Mouse (Mus musculus) myocyte (in vitro differentiated cells): ENCODE data around the gene Zbtb38. TPM values are rescaled to one million over a fixed set of nuclear protein-coding genes. Genes with fewer than 3 reads are reported as not detected.

Source experiments
- H3K27me3 ChIP-seq: one replicate; pipeline ENCODE4 v1.6.1; 2011; ENCODE audit not compliant: control insufficient read depth, insufficient read depth, insufficient read length
- H3K36me3 ChIP-seq: one replicate; pipeline ENCODE4 v1.6.1; 2011; ENCODE audit not compliant: control insufficient read depth, insufficient read depth
- H3K4me2 ChIP-seq: one replicate; pipeline ENCODE4 v1.6.1; 2011; ENCODE audit warnings: low read depth, control low read depth
- H3K4me3 ChIP-seq: one replicate; pipeline ENCODE4 v1.5.1; 2011; ENCODE audit warnings: mild to moderate bottlenecking, control low read depth, moderate library complexity
- H3K79me2 ChIP-seq: one replicate; pipeline ENCODE4 v1.6.1; 2011; ENCODE audit not compliant: control insufficient read depth, insufficient read depth
- H3ac ChIP-seq: one replicate; pipeline ENCODE4 v1.6.1; 2011; ENCODE audit not compliant: control insufficient read depth, insufficient read length
- CEBPB ChIP-seq: IDR thresholded peaks from 2 replicates; pipeline ENCODE4 v1.6.1; 2011; ENCODE audit warnings: mild to moderate bottlenecking, moderate library complexity; ENCODE audit not compliant: poor library complexity, insufficient read depth, severe bottlenecking
- E2F4 ChIP-seq: IDR thresholded peaks from one replicate; pipeline ENCODE4 v1.6.1; 2011; ENCODE audit warnings: mild to moderate bottlenecking, control low read depth, moderate library complexity; ENCODE audit not compliant: insufficient read depth
- MAX ChIP-seq: IDR thresholded peaks from one replicate; pipeline ENCODE4 v1.6.1; 2011; ENCODE audit warnings: low read depth, mild to moderate bottlenecking, control low read depth
- MYOD1 ChIP-seq, 3 experiments: IDR thresholded peaks; one replicate each; pipeline ENCODE4 v1.6.1; 2011; ENCODE audit warnings: control low read depth in 2 of 3, low read depth in 2 of 3, mild to moderate bottlenecking in 2 of 3, moderate library complexity in 1 of 3; ENCODE audit not compliant: insufficient read length in 2 of 3, control insufficient read depth in 1 of 3
- MYOG ChIP-seq, 3 experiments: IDR thresholded peaks; one replicate each; pipeline ENCODE4 v1.6.1; 2011; ENCODE audit warnings: control low read depth in 2 of 3, low read depth in 2 of 3, mild to moderate bottlenecking in 2 of 3; ENCODE audit not compliant: insufficient read length in 2 of 3, control insufficient read depth in 1 of 3, insufficient read depth in 1 of 3
- POLR2A ChIP-seq: IDR thresholded peaks from one replicate; pipeline ENCODE4 v1.6.1; 2011; ENCODE audit warnings: low read depth, mild to moderate bottlenecking, control low read depth, moderate library complexity; ENCODE audit not compliant: insufficient read length
- POLR2AphosphoS2 ChIP-seq: IDR thresholded peaks from one replicate; pipeline ENCODE4 v1.6.1; 2011; ENCODE audit warnings: low read depth, control low read depth; ENCODE audit not compliant: insufficient read length
- REST ChIP-seq: IDR thresholded peaks from one replicate; pipeline ENCODE4 v1.6.1; 2011; ENCODE audit warnings: mild to moderate bottlenecking, control low read depth, moderate library complexity; ENCODE audit not compliant: insufficient read depth, insufficient read length
- SRF ChIP-seq: IDR thresholded peaks from one replicate; pipeline ENCODE4 v1.6.1; 2011; ENCODE audit warnings: low read depth; ENCODE audit not compliant: control insufficient read depth, insufficient read length
- TCF12 ChIP-seq: IDR thresholded peaks from one replicate; pipeline ENCODE4 v1.6.1; 2011; ENCODE audit warnings: mild to moderate bottlenecking, control low read depth; ENCODE audit not compliant: poor library complexity, insufficient read depth, severe bottlenecking
- TCF3 ChIP-seq: IDR thresholded peaks from one replicate; pipeline ENCODE4 v1.6.1; 2011; ENCODE audit warnings: low read depth, control low read depth; ENCODE audit not compliant: insufficient read length
- USF1 ChIP-seq: IDR thresholded peaks from one replicate; pipeline ENCODE4 v1.6.1; 2011; ENCODE audit warnings: low read depth, mild to moderate bottlenecking, control low read depth, moderate library complexity
- polyA plus RNA-seq: library from polyadenylated mRNA; unstranded; fragments of >200 nt; fragmentation: generic; extraction: Trizol; gene quantifications from one replicate; pipeline ENCODE4 v1.2.1, GENCODE M21; 2012; ENCODE audit warnings: missing spikeins

Zbtb38 gene
- polyA plus RNA-seq, 1 experiment = 9.1 TPM

- peaks cover 45% of the 10 kb centered on the region for H3K36me3 ChIP-seq
- no peak overlapping the region for H3K4me2 ChIP-seq
- H3K27me3 ChIP-seq = no peaks in the 10 kb centered on the region
- H3K79me2 ChIP-seq = peaks cover 39% of the 10 kb centered on the region
- no peak overlapping the region for H3ac ChIP-seq
- H3K4me3 ChIP-seq = no peak overlapping the region
- no peak for TF ChIP-seq TCF12
These were observed 46.9 kb downstream of the Zbtb38 start for GRCm38 (mm10) chr9:96705576-96706285.

- Histone ChIP-seq H3K4me2 (no peak overlapping the region), H3K79me2 (peaks cover 38% of the 10 kb centered on the region), H3K36me3 (peaks cover 48% of the 10 kb centered on the region), H3K4me3 (no peak overlapping the region), H3K27me3 (no peaks in the 10 kb centered on the region), H3ac (no peak overlapping the region)
- TF ChIP-seq USF1 (no peak), MYOD1 (IDR thresholded peaks at IDR 0.05; ENCODE audit: control insufficient read depth in 1 of 3, insufficient read length in 2 of 3, low read depth in 2 of 3) (no peak), POLR2A (no peak), POLR2AphosphoS2 (no peak), TCF12 (no peak), MYOG (IDR thresholded peaks at IDR 0.05; ENCODE audit: control insufficient read depth in 1 of 3, insufficient read depth in 1 of 3, insufficient read length in 2 of 3, low read depth in 2 of 3) (no peak), E2F4 (no peak), TCF3 (no peak), MAX (no peak), REST (no peak), CEBPB (no peak)
These were observed 47.7 kb downstream of the Zbtb38 start for GRCm38 (mm10) chr9:96704935-96705334.

GRCm38 (mm10) chr9:96701891-96702290, 50.7 kb downstream of the Zbtb38 start:
- no peak overlapping the region for H3K4me3 ChIP-seq
- no peak overlapping the region for H3ac ChIP-seq
- no peaks in the 10 kb centered on the region for H3K27me3 ChIP-seq
- H3K79me2 ChIP-seq = peaks cover 13% of the 10 kb centered on the region
- no peak for TF ChIP-seq POLR2AphosphoS2
- TF ChIP-seq TCF12 = no peak
- TF ChIP-seq REST = no peak
- no peak for TF ChIP-seq CEBPB
- TF ChIP-seq MYOG (IDR thresholded peaks at IDR 0.05; ENCODE audit: control insufficient read depth in 1 of 3, insufficient read depth in 1 of 3, insufficient read length in 2 of 3, low read depth in 2 of 3) = no peak
- TF ChIP-seq MAX = no peak
- no peak overlapping the region for H3K4me2 ChIP-seq
- H3K36me3 ChIP-seq = peaks cover 44% of the 10 kb centered on the region

GRCm38 (mm10) chr9:96699276-96700035, 53.2 kb downstream of the Zbtb38 start:
- TF ChIP-seq CEBPB (no peak), SRF (no peak), MYOG (IDR thresholded peaks at IDR 0.05; ENCODE audit: control insufficient read depth in 1 of 3, insufficient read depth in 1 of 3, insufficient read length in 2 of 3, low read depth in 2 of 3) (no peak), REST (no peak)
- Histone ChIP-seq H3K4me2 (no peak overlapping the region), H3K79me2 (peaks cover 10% of the 10 kb centered on the region), H3K4me3 (no peak overlapping the region), H3K27me3 (no peaks in the 10 kb centered on the region), H3K36me3 (peaks cover 46% of the 10 kb centered on the region), H3ac (no peak overlapping the region)

GRCm38 (mm10) chr9:96696788-96697492, 55.7 kb downstream of the Zbtb38 start:
- Histone ChIP-seq H3K79me2 (peaks cover 10% of the 10 kb centered on the region), H3K4me2 (no peak overlapping the region), H3K4me3 (no peak overlapping the region), H3K27me3 (no peaks in the 10 kb centered on the region), H3ac (no peak overlapping the region), H3K36me3 (peaks cover 53% of the 10 kb centered on the region)
- TF ChIP-seq E2F4 (no peak), SRF (no peak), MYOD1 (IDR thresholded peaks at IDR 0.05; ENCODE audit: control insufficient read depth in 1 of 3, insufficient read length in 2 of 3, low read depth in 2 of 3) (no peak), POLR2AphosphoS2 (no peak), MAX (no peak), TCF3 (no peak), CEBPB (no peak), USF1 (no peak), MYOG (IDR thresholded peaks at IDR 0.05; ENCODE audit: control insufficient read depth in 1 of 3, insufficient read depth in 1 of 3, insufficient read length in 2 of 3, low read depth in 2 of 3) (no peak), TCF12 (no peak)
